Mouse (Mus musculus) neural tube, embryonic 12.5 days (tissue): Measurements from ENCODE around the gene Pttg1. TPM values are rescaled to one million over a fixed set of nuclear protein-coding genes. Genes with fewer than 3 reads are reported as not detected.

Source experiments
- ATAC-seq: fragments of 200-750 bp; cut with Nextera tagmentation; 2 replicates; pipeline ENCODE4 v1.8.0; 2017; ENCODE audit warnings: low read depth, mild to moderate bottlenecking, moderate TSS enrichment, moderate library complexity; ENCODE audit not compliant: low FRiP score
- H3K27ac ChIP-seq: fragments of 300-500 bp; sonication (generic); 2 replicates; pipeline ENCODE4 v1.5.1; 2016
- H3K27me3 ChIP-seq: fragments of 300-500 bp; sonication (generic); replicated peaks from 2 replicates; pipeline ENCODE4 v1.6.1; 2016; ENCODE audit warnings: mild to moderate bottlenecking
- H3K36me3 ChIP-seq: fragments of 300-500 bp; sonication (generic); 2 replicates; pipeline ENCODE4 v1.6.1; 2016; ENCODE audit warnings: mild to moderate bottlenecking
- H3K4me1 ChIP-seq: fragments of 300-500 bp; sonication (generic); 2 replicates; pipeline ENCODE4 v1.6.1; 2016
- H3K4me2 ChIP-seq: fragments of 300-500 bp; sonication (generic); replicated peaks from 2 replicates; pipeline ENCODE4 v1.6.1; 2016; ENCODE audit warnings: mild to moderate bottlenecking
- H3K4me3 ChIP-seq: fragments of 300-500 bp; sonication (generic); 2 replicates; pipeline ENCODE4 v1.5.1; 2016
- H3K9ac ChIP-seq: fragments of 300-500 bp; sonication (generic); 2 replicates; pipeline ENCODE4 v1.6.1; 2016; ENCODE audit warnings: mild to moderate bottlenecking
- H3K9me3 ChIP-seq: fragments of 300-500 bp; sonication (generic); 2 replicates; pipeline ENCODE4 v1.6.1; 2016; ENCODE audit warnings: mild to moderate bottlenecking
- WGBS: fragments of 180-500 bp; shearing (Covaris S2); methylation state at CpG from one replicate; pipeline ENCODE4 v1.1.7; 2016; 5-methylcytosine and 5-hydroxymethylcytosine counted together
- microRNA counts: library from miRNA; unstranded; fragments of <30 nt; microRNA quantifications from one replicate; lab custom pipeline; 2017
- microRNA-seq: library from miRNA; unstranded; fragments of <30 nt; microRNA quantifications from one replicate; pipeline ENCODE4, GENCODE M21; 2017
- polyA plus RNA-seq: library from polyadenylated mRNA; unstranded; fragments of >200 nt; fragmentation: Nextera tagmentation; extraction: Ambion mirVana; gene quantifications from 2 replicates; pipeline ENCODE4 v1.2.1, GENCODE M21; 2016

The Pttg1 gene
- polyA plus RNA-seq, 1 experiment from 2014 or later = 65.7 TPM

DNA sequence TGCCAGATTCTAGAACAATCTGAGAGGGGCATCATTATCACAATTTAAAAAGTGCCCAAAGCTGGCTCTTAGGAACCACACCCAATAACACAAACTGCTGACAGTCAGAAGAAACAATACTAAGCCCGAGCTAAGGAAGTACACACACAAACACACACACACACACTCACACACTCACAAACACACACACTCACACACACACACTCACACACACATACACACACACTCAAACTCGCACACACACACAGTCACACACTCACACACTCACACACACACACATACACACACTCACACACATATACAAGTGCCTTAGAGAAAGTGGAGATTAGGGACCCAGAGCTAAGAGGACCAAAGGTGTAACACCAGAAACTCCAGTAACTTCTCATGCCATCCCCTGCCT lies 42.5 kb downstream of the Pttg1 start:
- Histone ChIP-seq H3K27ac (no peak overlapping the region), H3K9me3 (no peaks in the 10 kb centered on the region), H3K36me3 (no peaks in the 10 kb centered on the region), H3K27me3 (no peaks in the 10 kb centered on the region), H3K4me3 (no peak overlapping the region), H3K4me2 (no peak overlapping the region), H3K4me1 (peaks cover 6% of the 10 kb centered on the region; the same call in 1 of the 2 replicates), H3K9ac (no peak overlapping the region)
- 82% methylated on average over 2 of the region's 2 CpGs for WGBS
- no peak for ATAC-seq

GRCm38 (mm10) chr11:43380901-43381300 lies 45.1 kb downstream of the Pttg1 start:
- no peak overlapping the region for H3K9ac ChIP-seq
- no peak overlapping the region for H3K27ac ChIP-seq
- peaks cover 6% of the 10 kb centered on the region; the same call in 1 of the 2 replicates for H3K4me1 ChIP-seq
- no peak overlapping the region for H3K4me2 ChIP-seq
- H3K27me3 ChIP-seq = no peaks in the 10 kb centered on the region
- no peak overlapping the region for H3K4me3 ChIP-seq
- H3K36me3 ChIP-seq = no peaks in the 10 kb centered on the region
- H3K9me3 ChIP-seq = no peaks in the 10 kb centered on the region
- no peak for ATAC-seq
- WGBS = 91% methylated on average over 7 of the region's 7 CpGs

- Histone ChIP-seq H3K4me3 (no peak overlapping the region), H3K4me1 (peaks cover 3% of the 10 kb centered on the region; the same call in 1 of the 2 replicates), H3K9me3 (no peaks in the 10 kb centered on the region), H3K36me3 (no peaks in the 10 kb centered on the region), H3K4me2 (no peak overlapping the region), H3K9ac (no peak overlapping the region), H3K27ac (no peak overlapping the region), H3K27me3 (no peaks in the 10 kb centered on the region)
- WGBS = 87% methylated on average over 11 of the region's 11 CpGs
- no peak for ATAC-seq
These were observed 46.1 kb downstream of the Pttg1 start for GRCm38 (mm10) chr11:43379911-43380485.

DNA sequence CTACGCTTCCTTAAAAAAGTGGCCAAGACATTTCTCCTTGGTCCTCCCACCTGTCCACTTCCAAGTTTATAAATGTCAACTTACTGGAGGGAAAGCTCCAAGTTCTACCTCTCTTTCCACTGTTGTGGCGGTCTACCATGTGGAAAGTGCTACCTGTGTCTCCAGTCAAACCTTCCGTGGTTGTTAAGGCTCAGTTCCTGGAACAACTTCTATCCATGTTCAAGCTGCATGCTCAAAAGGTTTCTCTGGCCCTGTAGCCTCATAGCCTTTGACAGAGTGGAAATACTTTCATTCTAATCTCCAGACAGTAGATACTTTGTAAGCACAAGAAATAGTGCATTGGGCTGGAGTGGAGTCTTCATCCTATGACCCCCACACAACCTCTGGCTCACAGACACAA lies 46.6 kb downstream of the Pttg1 start:
- Histone ChIP-seq H3K27me3 (no peaks in the 10 kb centered on the region), H3K9me3 (no peaks in the 10 kb centered on the region), H3K4me3 (no peak overlapping the region), H3K36me3 (no peaks in the 10 kb centered on the region), H3K27ac (no peak overlapping the region), H3K9ac (no peak overlapping the region), H3K4me1 (no peaks in the 10 kb centered on the region), H3K4me2 (no peak overlapping the region)
- 96% methylated on average over 3 of the region's 3 CpGs for WGBS
- no peak for ATAC-seq

DNA sequence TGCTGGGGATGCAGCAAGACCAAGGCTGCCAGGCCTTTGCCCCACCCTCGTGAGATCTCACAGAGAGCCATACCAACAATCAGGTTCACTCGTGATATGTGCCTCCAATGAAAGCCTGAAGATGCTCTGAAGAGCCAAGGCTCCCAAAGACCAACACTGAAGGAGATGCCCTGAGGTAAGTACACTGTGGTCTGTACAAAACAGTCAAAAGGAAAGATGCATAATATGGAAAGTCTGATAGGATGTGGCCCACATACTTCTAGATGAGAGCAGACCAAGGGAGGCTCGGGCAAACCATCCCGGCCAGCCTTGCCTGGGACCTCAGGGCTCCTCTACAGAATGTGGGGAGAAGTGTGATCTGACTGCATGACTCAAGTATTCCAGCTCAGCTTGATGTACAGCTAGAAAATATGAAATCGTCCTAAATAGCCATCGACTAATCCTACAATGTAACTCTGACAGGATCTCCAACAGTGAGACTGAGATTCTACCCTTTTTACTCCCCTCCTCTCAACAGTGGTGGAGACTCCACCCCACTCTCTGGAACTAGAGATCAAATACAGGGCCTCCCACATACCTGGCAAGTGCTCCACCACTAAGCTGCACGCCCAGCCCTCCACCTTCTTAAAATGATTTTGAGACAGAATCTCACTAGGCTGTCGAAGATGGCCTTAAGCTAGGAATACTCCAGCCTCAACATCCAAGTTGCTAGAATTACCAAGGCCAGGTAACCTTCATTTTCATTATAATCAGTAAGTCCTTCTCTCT lies 48.8 kb downstream of the Pttg1 start:
- WGBS = 88% methylated on average over 8 of the region's 8 CpGs

DNA sequence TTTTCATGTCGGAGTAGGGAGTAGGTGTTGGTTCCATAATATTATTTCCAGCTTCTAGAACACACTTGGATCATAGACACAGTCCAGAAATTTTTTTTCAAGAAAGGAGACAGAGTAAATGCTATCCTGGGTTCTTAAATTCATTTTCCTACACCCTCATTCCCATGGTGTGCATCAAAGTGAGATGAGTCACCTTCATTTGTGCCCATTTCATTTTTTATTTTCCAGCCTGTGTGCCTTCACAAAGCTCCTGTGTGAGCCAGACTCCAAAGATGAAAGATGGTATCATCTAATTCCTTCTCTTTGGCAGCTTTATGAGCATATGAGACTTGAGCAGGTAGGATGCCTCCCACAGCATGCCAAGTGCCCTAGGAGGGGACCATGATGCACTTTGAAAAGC lies 49.5 kb downstream of the Pttg1 start:
- Histone ChIP-seq H3K4me2 (no peak overlapping the region), H3K4me3 (no peak overlapping the region), H3K4me1 (no peaks in the 10 kb centered on the region), H3K36me3 (no peaks in the 10 kb centered on the region), H3K27me3 (no peaks in the 10 kb centered on the region), H3K9ac (no peak overlapping the region), H3K27ac (no peak overlapping the region), H3K9me3 (no peaks in the 10 kb centered on the region)
- WGBS = 100% methylated on average over 1 of the region's 1 CpGs
- ATAC-seq = no peak

More for the DNA sequence above, 48.8 kb downstream of the Pttg1 start:
- Histone ChIP-seq H3K27ac (no peak overlapping the region), H3K27me3 (no peaks in the 10 kb centered on the region), H3K4me2 (no peak overlapping the region), H3K36me3 (no peaks in the 10 kb centered on the region), H3K9me3 (no peaks in the 10 kb centered on the region), H3K9ac (no peak overlapping the region), H3K4me3 (no peak overlapping the region), H3K4me1 (no peaks in the 10 kb centered on the region)
- ATAC-seq = no peak

DNA sequence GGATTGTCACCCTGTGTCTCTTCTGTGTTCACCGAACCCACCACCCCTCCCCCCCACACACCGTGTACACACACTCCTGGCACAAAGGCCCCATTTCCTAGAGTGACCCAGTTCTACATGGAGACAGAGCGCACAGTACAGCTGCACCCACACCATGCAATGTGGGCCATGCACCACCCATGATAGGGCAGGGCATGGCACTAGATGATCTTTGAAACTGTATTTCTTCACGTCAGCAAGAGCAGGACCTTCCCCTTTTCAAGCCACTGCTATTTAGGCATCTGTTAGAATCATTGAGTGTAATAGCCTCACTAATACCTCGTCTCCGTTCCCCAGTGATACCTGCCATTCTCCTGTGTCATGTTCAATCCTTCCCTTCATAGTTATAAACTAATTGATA lies 51.1 kb downstream of the Pttg1 start:
- no peak overlapping the region for H3K9ac ChIP-seq
- H3K4me1 ChIP-seq = no peaks in the 10 kb centered on the region
- ATAC-seq = no peak
- H3K9me3 ChIP-seq = no peaks in the 10 kb centered on the region
- WGBS = 85% methylated on average over 6 of the region's 6 CpGs
- H3K36me3 ChIP-seq = no peaks in the 10 kb centered on the region
- no peak overlapping the region for H3K4me2 ChIP-seq
- H3K27ac ChIP-seq = no peak overlapping the region
- no peak overlapping the region for H3K4me3 ChIP-seq
- H3K27me3 ChIP-seq = no peaks in the 10 kb centered on the region

DNA sequence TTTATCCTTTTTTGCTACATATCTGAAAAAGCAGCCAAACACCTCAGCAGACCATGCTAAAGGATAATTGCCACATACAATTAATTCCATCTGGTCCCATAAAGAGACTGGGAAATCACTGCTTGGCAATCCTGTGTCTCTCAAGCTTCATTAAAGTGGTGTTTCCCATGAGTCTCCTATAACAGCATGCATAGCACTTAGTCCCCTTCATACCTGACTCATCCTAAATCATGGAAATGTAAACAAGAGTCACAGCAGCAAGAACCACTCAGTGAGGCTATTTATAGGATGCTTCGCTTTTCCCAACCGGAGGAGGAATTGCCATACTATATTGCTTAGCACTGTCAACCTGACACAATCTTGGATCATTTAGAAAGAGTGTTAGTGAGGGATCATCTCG lies 52.7 kb downstream of the Pttg1 start:
- no peak overlapping the region for H3K4me2 ChIP-seq
- WGBS = 89% methylated on average over 3 of the region's 3 CpGs
- H3K27ac ChIP-seq = no peak overlapping the region
- no peak overlapping the region for H3K9ac ChIP-seq
- no peaks in the 10 kb centered on the region for H3K27me3 ChIP-seq
- no peaks in the 10 kb centered on the region for H3K36me3 ChIP-seq
- no peaks in the 10 kb centered on the region for H3K4me1 ChIP-seq
- ATAC-seq = no peak
- H3K4me3 ChIP-seq = no peak overlapping the region
- no peaks in the 10 kb centered on the region for H3K9me3 ChIP-seq

DNA sequence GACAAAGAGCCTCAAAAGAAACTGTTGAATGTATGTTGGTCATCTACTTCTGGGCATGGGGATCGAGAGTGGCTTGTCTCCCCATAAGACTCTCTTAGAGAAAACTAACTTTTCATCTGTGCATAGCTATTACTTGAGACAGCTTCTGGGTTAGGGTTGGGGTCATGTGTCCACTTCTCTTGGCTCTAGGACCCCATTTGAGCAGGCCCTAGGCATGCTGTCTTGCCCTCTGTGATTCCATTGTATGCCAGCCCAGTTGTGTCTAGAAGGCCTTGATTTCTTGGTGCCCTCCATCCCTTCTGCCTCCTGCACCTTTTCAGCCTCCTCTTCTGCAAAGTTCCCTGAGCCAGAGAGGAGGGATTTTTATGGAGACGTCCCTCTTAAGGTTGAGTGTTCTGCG lies 54.2 kb downstream of the Pttg1 start:
- 87% methylated on average over 3 of the region's 3 CpGs for WGBS
- Histone ChIP-seq H3K27me3 (no peaks in the 10 kb centered on the region), H3K9ac (no peak overlapping the region), H3K4me3 (no peak overlapping the region), H3K4me2 (no peak overlapping the region), H3K27ac (no peak overlapping the region), H3K9me3 (no peaks in the 10 kb centered on the region), H3K36me3 (no peaks in the 10 kb centered on the region), H3K4me1 (no peaks in the 10 kb centered on the region)
- ATAC-seq = no peak

MicroRNA genes within 50 kb of the gene (microRNA counts, 519-probe panel; counts per million panel counts)
- 342 counts per million, percentile 67 among the panel's probes with 10 or more counts for microRNA mmu-miR-146a (lab: Ali Mortazavi, UCI)

Small RNAs within 50 kb of the gene (microRNA-seq; reads per million reads assigned to microRNA genes)
- 51.1 reads per million, percentile 43 among the genes with 10 or more reads in this experiment for gene Mir146

Other genes starting within 250 kb of the Pttg1 start
- gene Slu7, start 7.5 kb upstream of the Pttg1 start, polyA plus RNA-seq = 66.7 and 67.8 TPM in 2 replicates
- gene C1qtnf2, start 48.0 kb upstream of the Pttg1 start, polyA plus RNA-seq = 5.6 and 6.3 TPM in 2 replicates
- gene Ccnjl, start 102.5 kb upstream of the Pttg1 start, polyA plus RNA-seq = 36.3 and 38.7 TPM in 2 replicates
- gene 4933415A04Rik, start 160.8 kb upstream of the Pttg1 start, polyA plus RNA-seq = 8.3 and 10.1 TPM in 2 replicates
- not detected in 2 replicates for gene Fabp6, start 175.3 kb upstream of the Pttg1 start, polyA plus RNA-seq